Mouse (Mus musculus): ENCODE data around the gene Ttc28. TPM values are rescaled to one million over a fixed set of nuclear protein-coding genes. Genes with fewer than 3 reads are reported as not detected.

The Ttc28 gene
- polyA plus RNA-seq, 1 experiment from 2014 or later, result 17.6 TPM

- H3K27me3 ChIP-seq, result no peaks in the 10 kb centered on the region
- no peak overlapping the region for H3K9ac ChIP-seq
- H3K36me3 ChIP-seq, result no peaks in the 10 kb centered on the region
- H3K4me3 ChIP-seq, result no peak overlapping the region
- 63% methylated on average over 22 of the region's 22 CpGs for WGBS
- no peaks in the 10 kb centered on the region for H3K9me3 ChIP-seq
- no peak overlapping the region; the same call in 1 of the 2 replicates for H3K27ac ChIP-seq
- ATAC-seq (ENCODE audit: low FRiP score, low read depth), result no peak
- H3K4me1 ChIP-seq, result peaks cover 67% of the 10 kb centered on the region
- H3K4me2 ChIP-seq (replicated peaks), result no peak overlapping the region
Measured at GRCm38 (mm10) chr5:111058401-111059139, 179.0 kb downstream of the Ttc28 start.

DNA sequence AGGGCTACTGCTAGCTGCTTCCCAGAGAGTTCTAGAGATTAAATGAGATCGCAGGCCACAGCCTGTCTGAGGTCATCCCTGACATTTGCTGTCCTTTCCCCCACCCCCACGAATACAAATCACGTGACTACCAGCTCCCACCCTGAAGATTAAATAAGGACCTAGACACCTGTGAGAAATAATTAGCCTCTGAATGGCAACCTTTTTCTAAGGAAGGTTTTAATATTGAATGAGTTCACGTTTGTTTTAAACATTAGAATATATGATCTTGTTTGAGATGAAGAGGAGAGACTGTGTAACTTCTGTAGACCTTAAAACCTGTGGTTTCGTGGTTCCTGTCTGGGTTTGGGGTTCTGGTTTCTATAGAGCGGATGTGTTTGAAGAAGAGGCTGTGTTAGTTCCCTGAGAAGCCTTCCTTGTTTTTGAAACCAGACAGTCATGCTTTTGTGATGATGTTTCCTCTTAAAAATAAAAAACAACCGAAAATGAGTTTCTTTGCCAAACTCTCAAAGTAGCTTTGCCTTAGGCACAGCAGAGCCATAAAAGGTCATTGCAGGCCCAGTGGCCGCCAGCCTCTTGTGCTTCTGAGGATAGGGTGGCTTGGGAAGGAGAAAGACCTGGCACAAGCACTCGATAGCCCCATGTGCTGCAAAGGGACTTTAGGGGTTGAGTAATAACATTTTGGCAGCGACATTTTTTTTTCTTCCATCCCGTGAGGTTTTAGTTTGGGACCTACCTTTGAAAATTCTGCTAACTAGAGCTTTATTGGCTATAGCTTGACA is 179.7 kb downstream of the Ttc28 start:
- no peaks in the 10 kb centered on the region for H3K9me3 ChIP-seq
- no peak overlapping the region for H3K4me3 ChIP-seq
- no peaks in the 10 kb centered on the region for H3K27me3 ChIP-seq
- no peaks in the 10 kb centered on the region for H3K36me3 ChIP-seq
- no peak for ATAC-seq (ENCODE audit: low FRiP score, low read depth)
- 55% methylated on average over 11 of the region's 11 CpGs for WGBS
- peaks cover 60% of the 10 kb centered on the region for H3K4me1 ChIP-seq
- H3K27ac ChIP-seq, result no peak overlapping the region; the same call in 1 of the 2 replicates
- H3K4me2 ChIP-seq (replicated peaks), result peak overlapping the region; percentile 14; the same call in 1 of the 2 replicates
- no peak overlapping the region for H3K9ac ChIP-seq

DNA sequence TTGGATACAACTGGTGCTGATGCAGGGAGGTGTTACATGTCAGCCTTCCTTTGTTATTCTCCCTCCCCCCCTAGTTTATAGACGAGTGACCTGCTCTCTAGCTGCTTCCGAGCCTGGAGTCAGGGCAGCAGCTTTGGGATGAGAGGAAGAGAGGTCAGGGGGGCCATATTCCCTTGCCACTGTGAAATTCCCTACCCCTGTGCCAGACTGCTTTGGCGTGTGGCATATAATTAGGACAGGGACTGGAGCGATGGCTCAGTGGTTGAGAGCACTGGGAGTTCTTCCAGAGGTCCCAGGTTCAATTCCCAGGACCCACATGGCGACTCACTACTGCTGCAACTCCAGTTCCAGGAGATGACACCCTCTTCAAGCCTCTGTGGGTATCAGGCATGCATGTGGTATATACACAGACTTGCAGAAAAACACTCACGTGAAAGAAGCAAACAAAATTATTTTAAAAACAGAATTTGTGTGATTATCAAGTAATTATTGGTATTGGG is 180.7 kb downstream of the Ttc28 start:
- H3K4me1 ChIP-seq, result peaks cover 57% of the 10 kb centered on the region
- H3K4me3 ChIP-seq, result no peak overlapping the region
- H3K27ac ChIP-seq, result no peak overlapping the region
- H3K36me3 ChIP-seq, result no peaks in the 10 kb centered on the region
- no peak overlapping the region for H3K4me2 ChIP-seq (replicated peaks)
- no peaks in the 10 kb centered on the region for H3K27me3 ChIP-seq
- WGBS, result 50% methylated on average over 6 of the region's 6 CpGs
- ATAC-seq (ENCODE audit: low FRiP score, low read depth), result no peak
- no peak overlapping the region for H3K9ac ChIP-seq
- H3K9me3 ChIP-seq, result no peaks in the 10 kb centered on the region

GRCm38 (mm10) chr5:111063155-111063554 is 183.6 kb downstream of the Ttc28 start:
- no peak overlapping the region for H3K4me2 ChIP-seq (replicated peaks)
- 78% methylated on average over 3 of the region's 3 CpGs for WGBS
- no peak overlapping the region for H3K9ac ChIP-seq
- H3K27ac ChIP-seq, result no peak overlapping the region
- H3K27me3 ChIP-seq, result no peaks in the 10 kb centered on the region
- no peak overlapping the region for H3K4me3 ChIP-seq
- H3K4me1 ChIP-seq, result peaks cover 48% of the 10 kb centered on the region
- ATAC-seq (ENCODE audit: low FRiP score, low read depth), result no peak
- no peaks in the 10 kb centered on the region for H3K36me3 ChIP-seq
- no peaks in the 10 kb centered on the region for H3K9me3 ChIP-seq

- no peaks in the 10 kb centered on the region for H3K9me3 ChIP-seq
- H3K4me1 ChIP-seq, result peaks cover 41% of the 10 kb centered on the region
- ATAC-seq (ENCODE audit: low FRiP score, low read depth), result no peak
- no peaks in the 10 kb centered on the region for H3K27me3 ChIP-seq
- WGBS, result 66% methylated on average over 3 of the region's 3 CpGs
- H3K4me2 ChIP-seq (replicated peaks), result no peak overlapping the region
- no peak overlapping the region for H3K9ac ChIP-seq
- H3K27ac ChIP-seq, result no peak overlapping the region
- H3K4me3 ChIP-seq, result no peak overlapping the region
- no peaks in the 10 kb centered on the region for H3K36me3 ChIP-seq
Measured at GRCm38 (mm10) chr5:111063991-111064390, 184.4 kb downstream of the Ttc28 start.

- Histone ChIP-seq H3K4me3 (no peak overlapping the region), H3K4me2 (replicated peaks) (no peak overlapping the region), H3K27me3 (no peaks in the 10 kb centered on the region), H3K27ac (no peak overlapping the region), H3K4me1 (peaks cover 26% of the 10 kb centered on the region), H3K9ac (no peak overlapping the region), H3K9me3 (no peaks in the 10 kb centered on the region), H3K36me3 (no peaks in the 10 kb centered on the region)
- WGBS, result 79% methylated on average over 4 of the region's 4 CpGs
- no peak for ATAC-seq (ENCODE audit: low FRiP score, low read depth)
Measured at GRCm38 (mm10) chr5:111065770-111066169, 186.2 kb downstream of the Ttc28 start.

DNA sequence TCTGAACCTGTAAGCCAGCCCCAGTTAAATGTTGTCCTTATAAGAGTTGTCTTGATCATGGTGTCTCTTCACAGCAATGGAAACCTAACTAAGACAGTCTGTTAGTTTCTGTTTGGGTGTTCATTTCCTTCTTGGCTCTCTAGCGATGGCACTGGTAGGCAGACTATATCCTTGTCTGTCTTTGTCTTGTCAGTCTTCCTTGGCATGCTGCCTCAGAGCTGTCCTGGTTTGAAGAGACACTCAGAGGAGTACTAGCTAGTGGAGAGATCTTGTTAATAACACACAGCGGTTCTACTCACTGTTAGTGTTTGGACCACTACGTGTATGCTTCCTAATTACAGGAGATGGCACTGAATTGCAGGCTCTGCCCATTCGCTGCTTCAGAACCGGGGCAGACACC is 189.9 kb downstream of the Ttc28 start:
- H3K9me3 ChIP-seq, result no peaks in the 10 kb centered on the region
- no peak overlapping the region for H3K4me2 ChIP-seq (replicated peaks)
- H3K27ac ChIP-seq, result no peak overlapping the region
- H3K36me3 ChIP-seq, result 0 out of 2 replicates have a peak, but pooled peaks cover 3% of the 10 kb centered on the region
- no peak overlapping the region for H3K9ac ChIP-seq
- no peak overlapping the region for H3K4me3 ChIP-seq
- H3K27me3 ChIP-seq, result no peaks in the 10 kb centered on the region
- ATAC-seq (ENCODE audit: low FRiP score, low read depth), result no peak
- 91% methylated on average over 5 of the region's 5 CpGs for WGBS
- H3K4me1 ChIP-seq, result peaks cover 41% of the 10 kb centered on the region

GRCm38 (mm10) chr5:111069931-111070330 is 190.3 kb downstream of the Ttc28 start:
- Histone ChIP-seq H3K36me3 (0 out of 2 replicates have a peak, but pooled peaks cover 3% of the 10 kb centered on the region), H3K4me1 (peaks cover 39% of the 10 kb centered on the region), H3K9me3 (no peaks in the 10 kb centered on the region), H3K4me3 (no peak overlapping the region), H3K27me3 (no peaks in the 10 kb centered on the region), H3K27ac (no peak overlapping the region), H3K4me2 (replicated peaks) (no peak overlapping the region), H3K9ac (no peak overlapping the region)
- ATAC-seq (ENCODE audit: low FRiP score, low read depth), result no peak
- WGBS, result 81% methylated on average over 5 of the region's 5 CpGs

DNA sequence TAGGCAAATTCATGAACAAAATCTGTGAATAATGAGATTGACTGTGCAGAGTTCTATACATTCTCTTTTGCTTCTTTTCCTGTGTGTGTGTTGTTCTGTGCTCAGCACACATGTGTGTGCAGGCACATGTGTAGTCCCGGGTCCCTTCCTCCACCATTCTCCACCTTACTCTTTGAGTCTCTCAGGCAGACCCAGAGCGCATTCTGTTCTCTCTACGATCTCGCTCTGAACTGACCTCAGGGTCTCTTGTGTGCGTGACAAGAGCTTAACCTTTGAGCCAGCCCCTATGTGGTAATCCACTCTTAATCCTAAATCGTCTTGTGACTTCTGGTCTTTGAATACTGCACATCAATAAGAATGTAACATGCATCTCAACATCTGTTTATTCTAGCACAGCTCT is 190.8 kb downstream of the Ttc28 start:
- H3K9ac ChIP-seq, result no peak overlapping the region
- WGBS, result 62% methylated on average over 6 of the region's 6 CpGs
- no peak overlapping the region for H3K4me2 ChIP-seq (replicated peaks)
- H3K9me3 ChIP-seq, result no peaks in the 10 kb centered on the region
- H3K27ac ChIP-seq, result no peak overlapping the region
- H3K36me3 ChIP-seq, result 0 out of 2 replicates have a peak, but pooled peaks cover 3% of the 10 kb centered on the region
- peaks cover 38% of the 10 kb centered on the region for H3K4me1 ChIP-seq
- no peak for ATAC-seq (ENCODE audit: low FRiP score, low read depth)
- no peaks in the 10 kb centered on the region for H3K27me3 ChIP-seq
- H3K4me3 ChIP-seq, result no peak overlapping the region

DNA sequence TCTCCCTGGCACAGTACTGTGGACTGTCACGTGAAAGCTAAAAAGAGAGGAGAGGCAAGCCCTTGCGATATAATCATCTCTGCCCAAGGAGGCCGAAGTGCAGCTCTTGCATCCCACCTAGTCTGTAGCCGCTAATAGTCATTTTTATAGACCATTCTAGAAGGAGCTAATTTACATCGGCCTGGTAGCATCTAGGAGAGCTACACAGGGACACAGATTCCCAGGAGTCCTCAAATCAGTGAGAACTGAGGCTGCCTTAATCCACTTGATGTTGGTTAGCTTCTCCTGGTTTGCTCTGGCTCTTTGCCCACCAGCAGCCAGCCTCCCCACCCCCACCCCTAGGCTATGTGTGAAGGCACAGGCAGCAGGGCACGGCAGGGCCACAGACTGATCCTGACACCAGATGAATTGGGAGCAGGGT is 193.7 kb downstream of the Ttc28 start:
- H3K4me2 ChIP-seq (replicated peaks), result peak overlapping the region; percentile 25; the same call in 1 of the 2 replicates
- H3K9ac ChIP-seq, result no peak overlapping the region
- peaks cover 26% of the 10 kb centered on the region for H3K4me1 ChIP-seq
- no peaks in the 10 kb centered on the region for H3K27me3 ChIP-seq
- no peaks in the 10 kb centered on the region for H3K9me3 ChIP-seq
- WGBS, result 40% methylated on average over 6 of the region's 6 CpGs
- H3K27ac ChIP-seq, result no peak overlapping the region
- H3K36me3 ChIP-seq, result 0 out of 2 replicates have a peak, but pooled peaks cover 3% of the 10 kb centered on the region
- ATAC-seq (ENCODE audit: low FRiP score, low read depth), result peak; percentile 24; the same call in 1 of the 2 replicates
- H3K4me3 ChIP-seq, result no peak overlapping the region

DNA sequence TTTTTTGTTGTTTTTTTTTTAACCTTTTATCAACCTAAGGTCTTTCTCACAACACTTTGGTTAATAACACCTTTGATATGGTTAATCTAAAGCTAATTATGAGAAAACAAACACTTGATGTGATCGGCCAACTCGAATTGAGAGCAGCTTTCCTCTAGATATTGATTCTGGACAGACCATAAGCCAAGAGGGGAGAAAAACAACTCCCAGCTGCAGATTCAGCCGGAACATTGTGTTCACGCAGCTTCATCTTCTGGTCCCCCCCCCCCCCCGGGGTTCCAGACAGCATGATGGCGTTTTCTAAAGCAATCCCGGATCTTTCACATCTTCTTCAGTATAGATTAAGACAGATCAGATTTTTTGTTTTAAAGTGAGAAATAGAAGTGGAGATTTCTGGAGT is 194.4 kb downstream of the Ttc28 start:
- Histone ChIP-seq H3K9ac (no peak overlapping the region), H3K36me3 (0 out of 2 replicates have a peak, but pooled peaks cover 3% of the 10 kb centered on the region), H3K9me3 (no peaks in the 10 kb centered on the region), H3K4me1 (peaks cover 26% of the 10 kb centered on the region), H3K4me2 (replicated peaks) (no peak overlapping the region), H3K4me3 (no peak overlapping the region), H3K27me3 (no peaks in the 10 kb centered on the region), H3K27ac (no peak overlapping the region)
- ATAC-seq (ENCODE audit: low FRiP score, low read depth), result no peak
- 53% methylated on average over 7 of the region's 7 CpGs for WGBS

DNA sequence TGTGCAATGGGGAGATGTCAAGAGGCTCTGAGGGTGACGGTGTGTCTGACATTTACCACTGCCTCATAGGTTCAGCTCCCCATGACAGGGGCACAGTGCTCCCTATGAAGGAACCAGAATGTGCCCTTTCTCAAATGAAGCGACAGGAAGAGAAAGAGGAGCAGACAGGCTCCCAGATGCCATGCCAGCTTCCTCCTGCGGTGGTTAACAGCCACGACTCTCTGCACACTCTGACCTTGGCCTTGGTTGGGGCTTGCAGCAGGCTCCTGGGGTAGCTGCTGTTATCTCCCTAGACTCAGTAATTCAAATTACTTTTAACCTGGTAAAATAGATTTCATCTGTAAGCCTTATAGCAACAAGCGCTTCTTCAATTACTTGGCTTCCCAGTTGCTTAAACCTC is 196.2 kb downstream of the Ttc28 start:
- no peak overlapping the region for H3K27ac ChIP-seq
- no peak overlapping the region for H3K4me2 ChIP-seq (replicated peaks)
- H3K36me3 ChIP-seq, result 0 out of 2 replicates have a peak, but pooled peaks cover 3% of the 10 kb centered on the region
- WGBS, result 69% methylated on average over 5 of the region's 5 CpGs
- no peak for ATAC-seq (ENCODE audit: low FRiP score, low read depth)
- peaks cover 26% of the 10 kb centered on the region for H3K4me1 ChIP-seq
- no peak overlapping the region for H3K4me3 ChIP-seq
- H3K9ac ChIP-seq, result no peak overlapping the region
- no peaks in the 10 kb centered on the region for H3K9me3 ChIP-seq
- no peaks in the 10 kb centered on the region for H3K27me3 ChIP-seq

Data from limb, embryonic 13.5 days (tissue).